Mouse (Mus musculus) forebrain, embryonic 14.5 days (tissue): ENCODE measurements around the gene Sgms1. TPM values are rescaled to one million over a fixed set of nuclear protein-coding genes. Genes with fewer than 3 reads are reported as not detected.

Source experiments
- ATAC-seq: fragments of 200-750 bp; cut with Nextera tagmentation; 2 replicates; pipeline ENCODE4 v1.8.0; 2017; ENCODE audit warnings: mild to moderate bottlenecking, moderate library complexity
- DNase-seq: peaks from one replicate; pipeline ENCODE4 v3.0.0-alpha.2; 2015; ENCODE audit warnings: low spot score
- H3K27ac ChIP-seq: fragments of 300-500 bp; sonication (generic); 2 replicates; pipeline ENCODE4 v1.5.1; 2014; ENCODE audit warnings: low read depth, mild to moderate bottlenecking, control low read depth, low read length, moderate library complexity
- H3K27me3 ChIP-seq: fragments of 300-500 bp; sonication (generic); replicated peaks from 2 replicates; pipeline ENCODE4 v1.6.1; 2014; ENCODE audit warnings: low read length, control low read depth, mixed read lengths; ENCODE audit not compliant: control insufficient read depth, insufficient read depth
- H3K36me3 ChIP-seq: fragments of 300-500 bp; sonication (generic); 2 replicates; pipeline ENCODE4 v1.6.1; 2014; ENCODE audit warnings: low read length, control low read depth; ENCODE audit not compliant: control insufficient read depth, insufficient read depth
- H3K4me1 ChIP-seq: fragments of 300-500 bp; sonication (generic); 2 replicates; pipeline ENCODE4 v1.6.1; 2014; ENCODE audit warnings: antibody characterized with exemption, low read length, control low read depth; ENCODE audit not compliant: control insufficient read depth, insufficient read depth
- H3K4me2 ChIP-seq: fragments of 300-500 bp; sonication (generic); 2 replicates; pipeline ENCODE4 v1.6.1; 2014; ENCODE audit warnings: mild to moderate bottlenecking, control low read depth, low read length
- H3K4me3 ChIP-seq: fragments of 300-500 bp; sonication (generic); 2 replicates; pipeline ENCODE4 v1.5.1; 2014; ENCODE audit warnings: low read depth, low read length, control low read depth
- H3K9ac ChIP-seq: fragments of 300-500 bp; sonication (generic); 2 replicates; pipeline ENCODE4 v1.6.1; 2014; ENCODE audit warnings: mild to moderate bottlenecking, low read length, control low read depth, moderate library complexity
- H3K9me3 ChIP-seq: fragments of 300-500 bp; sonication (generic); replicated peaks from 2 replicates; pipeline ENCODE4 v1.6.1; 2016; ENCODE audit warnings: low read length, control low read depth, mixed read lengths; ENCODE audit not compliant: control insufficient read depth
- WGBS: fragments of 180-500 bp; shearing (Covaris S2); extraction: QIAGEN DNeasy Blood & Tissue Kit; methylation state at CpG from one replicate; pipeline ENCODE4 v1.1.7; 2014; 5-methylcytosine and 5-hydroxymethylcytosine counted together
- polyA plus RNA-seq: library from polyadenylated mRNA; unstranded; fragments of >200 nt; fragmentation: Nextera tagmentation; extraction: Ambion mirVana; gene quantifications from 2 replicates; pipeline ENCODE4 v1.2.1, GENCODE M21; 2014

Sgms1 gene
- polyA plus RNA-seq, 1 experiment from 2014 or later, result 5.9 TPM

GRCm38 (mm10) chr19:32341091-32341490, 48.4 kb downstream of the Sgms1 start:
- H3K4me2 ChIP-seq, result no peak overlapping the region
- H3K27ac ChIP-seq, result no peak overlapping the region
- H3K9ac ChIP-seq, result no peak overlapping the region
- no peaks in the 10 kb centered on the region for H3K9me3 ChIP-seq
- peaks cover 13% of the 10 kb centered on the region for H3K4me1 ChIP-seq
- H3K36me3 ChIP-seq, result no peaks in the 10 kb centered on the region
- H3K4me3 ChIP-seq, result no peak overlapping the region
- no peaks in the 10 kb centered on the region for H3K27me3 ChIP-seq
- DNase-seq (no peak), ATAC-seq (no peak)
- 60% methylated on average over 2 of the region's 2 CpGs for WGBS

GRCm38 (mm10) chr19:32340168-32340567, 49.3 kb downstream of the Sgms1 start:
- H3K4me2 ChIP-seq, result no peak overlapping the region
- peaks cover 13% of the 10 kb centered on the region for H3K4me1 ChIP-seq
- H3K9me3 ChIP-seq, result no peaks in the 10 kb centered on the region
- H3K9ac ChIP-seq, result no peak overlapping the region
- no peak overlapping the region for H3K27ac ChIP-seq
- H3K36me3 ChIP-seq, result no peaks in the 10 kb centered on the region
- no peak for ATAC-seq
- H3K27me3 ChIP-seq, result no peaks in the 10 kb centered on the region
- no peak for DNase-seq
- WGBS, result 93% methylated on average over 5 of the region's 5 CpGs
- no peak overlapping the region for H3K4me3 ChIP-seq

DNA sequence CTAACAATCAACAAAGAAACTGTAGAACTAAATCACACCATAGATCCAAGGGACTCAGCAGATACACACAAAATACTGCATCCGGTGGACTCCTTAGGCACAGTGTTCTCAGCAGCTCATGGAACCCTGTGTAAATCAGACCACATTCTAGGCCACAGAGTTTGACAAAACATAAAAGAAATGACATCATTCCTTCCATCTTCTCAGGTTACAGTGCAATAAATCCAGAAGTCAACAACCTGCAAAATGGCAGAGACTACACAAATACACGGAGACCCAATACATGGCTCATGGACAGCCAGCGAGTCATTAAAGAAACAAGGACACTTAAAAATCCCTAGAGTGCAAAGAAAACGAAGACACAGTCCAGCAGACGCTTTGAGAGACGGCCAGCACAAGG, 51.8 kb downstream of the Sgms1 start:
- Histone ChIP-seq H3K4me2 (no peak overlapping the region), H3K27ac (no peak overlapping the region), H3K36me3 (no peaks in the 10 kb centered on the region), H3K27me3 (no peaks in the 10 kb centered on the region), H3K4me1 (0 out of 2 replicates have a peak, but pooled peaks cover 7% of the 10 kb centered on the region), H3K9ac (no peak overlapping the region), H3K4me3 (no peak overlapping the region), H3K9me3 (no peaks in the 10 kb centered on the region)
- 45% methylated on average over 6 of the region's 6 CpGs for WGBS
- no peak for ATAC-seq
- no peak for DNase-seq

- no peak overlapping the region for H3K4me2 ChIP-seq
- WGBS, result 98% methylated on average over 2 of the region's 2 CpGs
- no peak overlapping the region for H3K4me3 ChIP-seq
Measured at GRCm38 (mm10) chr19:32334751-32335150, 54.8 kb downstream of the Sgms1 start.

GRCm38 (mm10) chr19:32333544-32333943, 56.0 kb downstream of the Sgms1 start:
- WGBS, result 81% methylated on average over 4 of the region's 4 CpGs
- no peaks in the 10 kb centered on the region for H3K4me1 ChIP-seq
- no peak overlapping the region for H3K4me3 ChIP-seq
- no peak overlapping the region for H3K9ac ChIP-seq
- no peak overlapping the region for H3K27ac ChIP-seq
- no peaks in the 10 kb centered on the region for H3K9me3 ChIP-seq
- no peaks in the 10 kb centered on the region for H3K27me3 ChIP-seq
- H3K4me2 ChIP-seq, result no peak overlapping the region
- ATAC-seq, result no peak
- no peaks in the 10 kb centered on the region for H3K36me3 ChIP-seq
- no peak for DNase-seq

More at GRCm38 (mm10) chr19:32334751-32335150, 54.8 kb downstream of the Sgms1 start:
- H3K4me1 ChIP-seq, result no peaks in the 10 kb centered on the region
- no peak overlapping the region for H3K27ac ChIP-seq
- no peaks in the 10 kb centered on the region for H3K27me3 ChIP-seq
- no peaks in the 10 kb centered on the region for H3K36me3 ChIP-seq
- no peak overlapping the region for H3K9ac ChIP-seq
- ATAC-seq (no peak), DNase-seq (no peak)
- H3K9me3 ChIP-seq, result no peaks in the 10 kb centered on the region

GRCm38 (mm10) chr19:32332779-32333460, 56.6 kb downstream of the Sgms1 start:
- Histone ChIP-seq H3K9me3 (no peaks in the 10 kb centered on the region), H3K27me3 (no peaks in the 10 kb centered on the region), H3K9ac (no peak overlapping the region), H3K4me1 (no peaks in the 10 kb centered on the region), H3K4me3 (no peak overlapping the region), H3K36me3 (no peaks in the 10 kb centered on the region), H3K27ac (no peak overlapping the region), H3K4me2 (no peak overlapping the region)
- 75% methylated on average over 17 of the region's 17 CpGs for WGBS
- ATAC-seq, result no peak
- DNase-seq, result no peak

- DNase-seq (no peak), ATAC-seq (no peak)
- 88% methylated on average over 3 of the region's 3 CpGs for WGBS
- Histone ChIP-seq H3K9me3 (no peaks in the 10 kb centered on the region), H3K4me2 (no peak overlapping the region), H3K27ac (no peak overlapping the region), H3K4me1 (no peaks in the 10 kb centered on the region), H3K4me3 (no peak overlapping the region), H3K27me3 (no peaks in the 10 kb centered on the region), H3K36me3 (no peaks in the 10 kb centered on the region), H3K9ac (no peak overlapping the region)
Measured at GRCm38 (mm10) chr19:32330231-32330630, 59.3 kb downstream of the Sgms1 start.

DNA sequence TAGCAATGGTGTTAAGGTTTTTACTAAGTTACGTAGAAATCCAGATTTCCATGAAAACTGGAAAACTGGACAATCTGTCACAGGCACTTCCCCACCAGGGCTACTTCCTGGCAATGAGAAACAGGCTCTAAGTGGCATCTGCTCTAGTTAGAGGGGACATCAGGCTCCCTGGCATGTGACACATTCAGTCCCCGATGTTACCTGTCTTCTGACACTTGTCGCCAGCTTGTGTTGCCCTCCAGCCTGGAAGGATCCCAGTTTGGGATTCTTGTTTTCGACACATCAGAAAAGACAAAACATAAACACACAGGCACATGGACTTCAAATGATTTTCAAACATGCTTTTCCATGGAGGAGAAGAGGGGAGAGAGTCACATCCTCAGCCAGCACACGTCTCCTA, 60.0 kb downstream of the Sgms1 start:
- no peak for DNase-seq
- no peak overlapping the region for H3K27ac ChIP-seq

GRCm38 (mm10) chr19:32328089-32328828, 61.3 kb downstream of the Sgms1 start:
- no peaks in the 10 kb centered on the region for H3K27me3 ChIP-seq
- no peak for ATAC-seq
- no peaks in the 10 kb centered on the region for H3K9me3 ChIP-seq
- no peak overlapping the region for H3K9ac ChIP-seq
- no peaks in the 10 kb centered on the region for H3K36me3 ChIP-seq
- no peak overlapping the region for H3K4me2 ChIP-seq
- no peak overlapping the region for H3K4me3 ChIP-seq
- DNase-seq, result no peak
- 52% methylated on average over 2 of the region's 2 CpGs for WGBS
- no peak overlapping the region for H3K27ac ChIP-seq
- H3K4me1 ChIP-seq, result no peaks in the 10 kb centered on the region

More for the DNA sequence above, 60.0 kb downstream of the Sgms1 start:
- H3K36me3 ChIP-seq, result no peaks in the 10 kb centered on the region
- ATAC-seq, result no peak
- no peak overlapping the region for H3K4me2 ChIP-seq
- H3K9me3 ChIP-seq, result no peaks in the 10 kb centered on the region
- H3K4me1 ChIP-seq, result no peaks in the 10 kb centered on the region
- H3K27me3 ChIP-seq, result no peaks in the 10 kb centered on the region
- H3K9ac ChIP-seq, result no peak overlapping the region
- WGBS, result 93% methylated on average over 5 of the region's 5 CpGs
- no peak overlapping the region for H3K4me3 ChIP-seq
